Comparison of ENCODE assay signal across 9 mouse cellular contexts in genomic region chr10:8955499-8956211, GRCm38 (mm10).
A peak's percentile ranks its signal among the peaks of the same experiment; 100 is the strongest.
DNase-seq lines count a peak whose midpoint lies in the region; ATAC-seq and TF ChIP-seq lines count a peak whose summit lies in the region.
"Had no signal": no experiment of that assay in that cellular context is flagged by ENCODE, and none has a peak within 500 bp of the region (broad histone marks: within the 10 kb centered on the region; RNA-seq: fewer than 3 reads in every experiment).

No protein-coding gene starts in this region.

- no peak overlapping the region for H3K9ac ChIP-seq in hindbrain, embryonic 12.5 days
- H3K9ac ChIP-seq in intestine, postnatal 0 days (ENCODE audit: low read depth, low read length), result no peak overlapping the region
- H3K9ac ChIP-seq: lung, embryonic 15.5 days had no signal

- H3K4me2 ChIP-seq in hindbrain, embryonic 12.5 days (replicated peaks), result no peak overlapping the region
- H3K4me2 ChIP-seq in intestine, postnatal 0 days (replicated peaks; ENCODE audit: low read depth), result no peak overlapping the region
- H3K4me2 ChIP-seq: lung, embryonic 15.5 days had no signal

- H3K4me3 ChIP-seq in hindbrain, embryonic 12.5 days, result no peak overlapping the region
- H3K4me3 ChIP-seq in intestine, postnatal 0 days (ENCODE audit: low read depth, low read length), result no peak overlapping the region
- H3K4me3 ChIP-seq: lung, embryonic 15.5 days had no signal

- peaks cover 4% of the 10 kb centered on the region; the same call in 1 of the 2 replicates for H3K4me1 ChIP-seq in hindbrain, embryonic 12.5 days
- H3K4me1 ChIP-seq in intestine, postnatal 0 days (replicated peaks; ENCODE audit: control insufficient read depth, insufficient read depth, low read length), result no peaks in the 10 kb centered on the region

- 45% methylated on average over 6 of the region's 6 CpGs for WGBS in hindbrain, embryonic 12.5 days
- 58% methylated on average over 6 of the region's 6 CpGs for WGBS in intestine, postnatal 0 days

- H3K9me3 ChIP-seq in hindbrain, embryonic 12.5 days (replicated peaks), result no peaks in the 10 kb centered on the region
- H3K9me3 ChIP-seq in intestine, postnatal 0 days (ENCODE audit: control insufficient read depth), result no peaks in the 10 kb centered on the region
- H3K9me3 ChIP-seq: lung, embryonic 15.5 days had no signal

- no peaks in the 10 kb centered on the region for H3K36me3 ChIP-seq in hindbrain, embryonic 12.5 days
- no peaks in the 10 kb centered on the region for H3K36me3 ChIP-seq in splenic B cell, adult 2 months (ENCODE audit: control insufficient read depth, insufficient read depth, low read length, poor library complexity, severe bottlenecking)
- H3K36me3 ChIP-seq in intestine, postnatal 0 days (ENCODE audit: control insufficient read depth, insufficient read depth), result no peaks in the 10 kb centered on the region
- H3K36me3 ChIP-seq: lung, embryonic 15.5 days had no signal

- DNase-seq in embryo, embryonic 10 days (ENCODE audit: low spot score), result peak; percentile 11
- DNase-seq in embryo, embryonic 9.5 days (ENCODE audit: extremely low spot score), result no peak
- DNase-seq in spleen, adult 18-20 months, result peak; percentile 9 to 11
- no peak for DNase-seq in spleen, adult 12 weeks (ENCODE audit: low spot score)
- DNase-seq in splenic B cell, adult 2 months (ENCODE audit: low read depth, low spot score), result peak; percentile 37
- DNase-seq in lung, postnatal 10 days, result no peak

- peak; percentile 42 for ATAC-seq in hindbrain, embryonic 12.5 days (ENCODE audit: low FRiP score)
- ATAC-seq in intestine, postnatal 0 days, result no peak

- TF ChIP-seq CTCF in intestine, postnatal 0 days (IDR thresholded peaks at IDR 0.05; ENCODE audit: low read depth), result no peak

- peak overlapping the region; percentile 12; the same call in 1 of the 2 replicates for H3K27ac ChIP-seq in hindbrain, embryonic 12.5 days
- H3K27ac ChIP-seq in intestine, postnatal 0 days (ENCODE audit: low read depth, low read length), result no peak overlapping the region
- H3K27ac ChIP-seq: lung, embryonic 15.5 days had no signal

- no peaks in the 10 kb centered on the region for H3K27me3 ChIP-seq in hindbrain, embryonic 12.5 days
- no peaks in the 10 kb centered on the region for H3K27me3 ChIP-seq in splenic B cell, adult 2 months (ENCODE audit: control insufficient read depth, insufficient read depth, low read length, poor library complexity, severe bottlenecking)
- H3K27me3 ChIP-seq in intestine, postnatal 0 days (replicated peaks; ENCODE audit: control insufficient read depth, insufficient read depth, low read length), result no peaks in the 10 kb centered on the region
- H3K27me3 ChIP-seq: lung, embryonic 15.5 days had no signal

Comparison
In these comparisons a context has a peak if more than half of its experiments do, and no peak if none do; other contexts are left out.
1. DNase-seq: peak in embryo, embryonic 10 days (single experiment), spleen, adult 18-20 months (2 of 2) and splenic B cell, adult 2 months (single experiment); none in embryo, embryonic 9.5 days (single experiment), spleen, adult 12 weeks (single experiment) and lung, postnatal 10 days (single experiment).